Mouse (Mus musculus): ENCODE results near the gene Efcab5. TPM values are rescaled to one million over a fixed set of nuclear protein-coding genes. Genes with fewer than 3 reads are reported as not detected.
"Not testable (repeated sequence)": the region's sequence is repeated elsewhere in the genome, so short reads cannot be mapped to it uniquely, and the experiment has no call there.

The Efcab5 gene
- total RNA-seq, 2 experiments from 2014 or later: 0.22 to 0.80 TPM

DNA sequence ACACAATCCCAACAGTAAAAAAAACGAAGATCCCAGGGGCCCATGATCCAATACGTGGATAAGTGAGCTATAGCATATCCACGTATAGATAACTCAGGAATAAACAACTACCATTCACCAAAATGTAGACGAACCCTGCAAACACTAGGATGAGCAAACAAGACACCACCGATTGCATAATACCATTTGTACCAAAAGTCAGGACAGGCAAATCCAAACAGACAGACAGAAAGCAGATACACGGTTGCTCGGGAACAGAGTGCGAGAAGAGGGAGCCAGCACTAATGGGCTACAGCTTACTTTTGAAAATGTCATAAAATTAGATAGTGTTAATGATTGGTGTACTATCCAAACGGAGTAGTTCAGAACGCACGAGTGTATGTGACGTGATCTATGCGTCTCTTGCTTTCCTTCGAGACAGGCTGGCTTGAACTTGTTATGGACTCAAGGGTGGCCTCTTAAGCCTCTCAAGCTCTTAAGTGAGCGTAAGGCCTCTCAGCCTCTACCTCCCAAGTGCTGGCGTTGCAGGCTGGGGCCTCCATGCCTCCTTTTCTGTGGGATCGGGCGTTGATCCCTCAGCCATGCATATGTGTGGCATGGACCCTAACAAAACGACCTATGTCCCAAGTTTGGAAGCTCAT, 90.3 kb downstream of the Efcab5 start:
- DNase-seq (ENCODE audit: low spot score in 2 of 2): no peak

DNA sequence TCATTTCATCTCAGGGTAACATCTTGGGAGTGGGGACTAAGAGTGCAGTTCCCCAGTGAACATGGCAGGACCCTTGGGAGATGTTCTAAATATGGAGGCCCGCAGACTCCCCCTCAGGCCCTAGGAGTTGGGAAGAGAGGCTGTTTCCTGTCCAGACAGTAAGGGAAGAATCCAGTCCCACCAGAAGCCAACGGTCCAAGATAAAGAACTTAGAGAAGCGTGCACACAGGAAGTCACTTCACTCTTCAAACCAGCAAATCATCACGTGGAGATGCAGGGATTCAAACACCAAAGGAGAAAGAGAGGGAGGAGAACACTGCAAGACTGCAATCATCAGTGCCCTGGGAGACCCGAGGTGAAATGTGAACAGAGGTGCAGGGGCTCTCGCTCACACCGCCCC, 91.8 kb downstream of the Efcab5 start:
- DNase-seq (ENCODE audit: low spot score in 2 of 2): no peak

DNA sequence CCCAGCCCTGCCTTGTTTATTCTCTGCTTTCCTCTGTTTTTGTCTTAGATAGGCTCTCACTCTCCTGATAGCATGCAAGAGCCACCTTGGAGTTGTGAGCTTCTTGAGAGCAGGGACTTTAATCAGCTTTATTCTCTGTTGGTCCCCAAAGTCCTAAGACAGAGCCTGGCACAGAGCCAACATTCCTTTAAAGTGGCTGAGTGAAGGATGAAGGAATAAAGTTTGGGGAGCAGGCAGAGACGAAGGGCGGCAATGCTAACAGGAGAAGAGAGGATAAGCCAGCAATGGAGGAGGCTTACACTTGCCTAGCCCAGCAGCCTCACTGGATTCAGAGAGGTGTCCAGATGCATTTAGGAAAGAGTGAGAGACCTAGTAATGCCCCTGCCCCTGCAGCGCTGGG, 92.2 kb downstream of the Efcab5 start:
- DNase-seq (ENCODE audit: low spot score in 2 of 2): no peak

GRCm38 (mm10) chr11:77095206-77095605, 93.6 kb downstream of the Efcab5 start:
- DNase-seq (ENCODE audit: low spot score in 2 of 2): no peak

DNA sequence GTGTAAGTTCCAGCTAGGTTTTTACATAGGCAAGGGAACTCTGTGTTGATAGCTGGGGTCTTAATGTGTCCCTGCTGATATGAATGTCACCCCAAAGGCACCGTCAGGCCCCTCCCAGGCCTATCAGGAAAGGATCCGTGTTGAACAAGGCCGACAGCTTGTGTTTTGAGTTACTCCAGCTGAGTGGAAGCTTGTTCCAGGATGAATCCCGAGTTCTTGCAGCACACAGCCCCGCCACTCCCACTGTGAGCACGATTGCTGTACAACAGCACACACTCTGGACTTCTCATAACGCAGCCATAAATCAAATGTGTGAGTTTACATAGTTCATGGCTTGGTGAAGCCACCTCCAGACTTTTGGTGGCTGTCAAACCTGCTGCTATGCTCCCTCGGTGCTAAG, 94.6 kb downstream of the Efcab5 start:
- no peak for DNase-seq (ENCODE audit: low spot score in 2 of 2)

- DNase-seq (ENCODE audit: low spot score in 2 of 2): peak; percentile 42 to 48
Measured at GRCm38 (mm10) chr11:77093208-77093607, 95.6 kb downstream of the Efcab5 start.

GRCm38 (mm10) chr11:77089162-77089561, 99.6 kb downstream of the Efcab5 start:
- no peak for DNase-seq (ENCODE audit: low spot score in 2 of 2)

DNA sequence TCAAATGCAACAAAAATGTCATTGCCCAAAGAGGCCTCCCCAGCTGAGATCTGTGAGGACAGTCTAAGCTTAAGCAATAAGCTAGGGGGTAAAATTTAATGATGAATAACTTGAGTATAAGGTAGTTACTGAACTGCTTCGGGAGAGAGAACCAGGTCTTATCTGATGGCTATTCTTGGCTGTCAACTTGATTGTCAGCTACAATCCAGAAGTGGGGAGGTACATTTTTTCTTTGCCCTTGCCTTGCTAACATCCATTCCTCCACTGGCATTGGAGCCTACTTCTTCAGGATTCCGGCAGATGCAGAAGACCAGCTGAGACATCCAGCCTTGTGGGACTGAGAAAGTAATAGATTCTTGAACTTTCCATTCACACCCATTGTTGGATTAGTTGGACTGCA, 101.8 kb downstream of the Efcab5 start:
- DNase-seq (ENCODE audit: low spot score in 2 of 2): no peak

DNA sequence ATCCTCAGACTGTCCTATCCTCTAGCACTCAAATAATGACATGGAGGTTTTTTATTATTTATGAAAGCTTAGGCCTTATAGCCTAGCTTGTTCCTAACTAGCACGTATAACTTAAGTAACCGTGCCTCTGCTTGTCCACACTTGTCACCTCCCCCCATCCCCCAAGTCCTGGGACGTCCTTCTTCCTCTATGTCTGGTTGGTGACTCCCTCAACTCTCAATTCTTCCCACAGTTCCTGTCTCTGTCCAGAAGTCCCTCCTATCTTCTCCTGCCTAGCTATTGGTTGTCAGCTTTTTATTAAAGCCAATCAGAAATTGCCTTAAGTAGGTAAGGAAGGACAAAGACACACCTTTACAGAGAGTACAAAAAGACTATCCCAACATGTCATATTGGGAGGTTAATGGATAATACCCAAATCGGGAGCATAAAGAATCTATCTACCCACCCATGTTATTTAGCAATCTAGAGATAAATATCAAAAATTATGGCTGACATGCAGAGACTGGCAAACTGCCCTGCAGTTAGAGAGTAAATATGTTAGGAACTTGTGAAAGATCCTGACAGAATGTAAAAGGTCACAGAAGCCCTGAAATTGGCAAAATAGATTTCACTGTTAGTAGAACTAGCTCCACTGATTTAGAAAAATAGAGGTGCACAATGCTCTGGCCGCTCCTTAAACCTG, 104.6 kb downstream of the Efcab5 start:
- DNase-seq (ENCODE audit: low spot score in 2 of 2): no peak

DNA sequence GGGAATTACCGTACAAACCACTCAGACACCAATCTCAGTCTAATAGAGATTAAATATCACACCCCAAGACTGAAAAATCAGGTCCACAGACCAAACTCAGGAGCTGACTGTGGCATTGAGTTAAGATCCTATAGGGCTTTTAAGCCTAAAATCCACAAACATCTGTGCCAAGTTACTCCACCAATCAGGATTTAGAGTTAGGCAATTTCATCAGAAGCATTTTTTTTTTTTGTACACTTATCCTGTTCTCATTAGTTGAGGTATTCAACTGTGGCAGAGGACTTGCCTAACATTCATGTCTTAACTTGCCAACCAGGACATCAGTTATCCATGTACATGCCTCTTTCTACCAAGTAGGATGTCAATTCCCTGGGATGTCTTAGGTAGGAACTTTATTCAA, 109.4 kb downstream of the Efcab5 start:
- DNase-seq (ENCODE audit: low spot score in 2 of 2): no peak

GRCm38 (mm10) chr11:77078273-77079134, 110.3 kb downstream of the Efcab5 start, which contains the start of gene Nsrp1:
Gene Nsrp1, minus strand, starts transcription at chr11:77078435.
- DNase-seq (ENCODE audit: low spot score in 2 of 2): peak; percentile 88 to 89

DNA sequence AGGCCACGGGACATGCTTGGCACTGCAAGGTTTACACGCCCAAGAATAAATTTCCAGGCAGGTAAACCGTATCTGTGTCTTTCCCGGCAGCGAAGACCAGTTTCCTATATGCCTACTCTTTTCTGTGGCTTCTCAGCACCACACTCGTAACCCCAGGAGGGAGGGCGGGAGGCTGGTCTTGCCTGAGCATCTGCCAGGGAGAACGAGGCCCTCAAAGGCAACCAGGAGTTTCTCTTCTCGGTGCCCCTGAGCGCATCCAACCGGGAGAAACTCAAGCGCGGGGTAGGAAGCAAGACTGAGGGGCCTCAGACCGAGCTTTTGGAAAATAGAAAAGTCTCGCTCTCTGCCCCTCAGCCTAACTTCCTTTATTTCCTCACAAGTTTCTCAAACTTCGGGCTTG, 111.0 kb downstream of the Efcab5 start:
- DNase-seq (ENCODE audit: low spot score in 2 of 2): peak; percentile 14 to 29

GRCm38 (mm10) chr11:77077331-77077730, 111.4 kb downstream of the Efcab5 start:
- not testable (repeated sequence) for DNase-seq (ENCODE audit: low spot score in 2 of 2)

DNA sequence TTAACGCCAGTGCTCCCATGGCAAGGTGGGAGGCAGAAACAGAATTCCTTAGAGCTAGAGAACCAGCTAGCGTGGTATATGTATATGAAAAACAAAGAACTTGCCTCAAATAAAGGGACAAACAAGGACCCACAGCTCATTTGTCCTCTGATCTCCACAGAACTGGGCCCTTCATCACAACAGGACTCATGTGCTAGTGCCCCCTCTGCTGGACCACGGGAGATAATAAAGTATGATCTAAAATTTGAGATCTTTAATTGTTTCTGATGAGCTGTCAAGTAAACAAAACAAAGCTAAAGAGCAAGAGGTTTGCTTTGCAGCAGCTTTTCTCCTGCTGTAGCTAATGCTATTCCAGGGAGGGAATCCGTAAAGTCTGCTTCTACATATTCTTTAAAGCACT, 118.0 kb downstream of the Efcab5 start:
- DNase-seq (ENCODE audit: low spot score in 2 of 2): no peak

GRCm38 (mm10) chr11:77068825-77069224, 119.9 kb downstream of the Efcab5 start:
- DNase-seq (ENCODE audit: low spot score in 2 of 2): no peak

DNA sequence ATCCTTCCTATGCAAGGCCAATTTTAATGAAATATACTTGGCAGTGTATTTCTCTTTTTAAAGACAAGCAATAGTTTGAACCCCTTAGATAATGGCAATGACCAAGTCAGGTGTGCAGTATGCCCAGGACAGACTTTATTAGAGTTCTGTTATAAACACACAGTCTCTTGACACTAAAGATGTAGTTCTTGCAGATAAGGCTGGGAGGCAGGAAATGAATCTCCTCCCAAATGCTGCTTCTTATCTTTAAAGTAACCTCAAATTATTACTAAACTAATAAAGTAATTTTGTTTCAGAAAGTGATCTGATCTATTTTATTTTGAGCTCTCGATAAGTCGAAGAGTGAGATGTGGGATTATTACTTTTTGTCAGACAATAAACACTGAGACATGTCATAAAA, 125.4 kb downstream of the Efcab5 start:
- no peak for DNase-seq (ENCODE audit: low spot score in 2 of 2)

DNA sequence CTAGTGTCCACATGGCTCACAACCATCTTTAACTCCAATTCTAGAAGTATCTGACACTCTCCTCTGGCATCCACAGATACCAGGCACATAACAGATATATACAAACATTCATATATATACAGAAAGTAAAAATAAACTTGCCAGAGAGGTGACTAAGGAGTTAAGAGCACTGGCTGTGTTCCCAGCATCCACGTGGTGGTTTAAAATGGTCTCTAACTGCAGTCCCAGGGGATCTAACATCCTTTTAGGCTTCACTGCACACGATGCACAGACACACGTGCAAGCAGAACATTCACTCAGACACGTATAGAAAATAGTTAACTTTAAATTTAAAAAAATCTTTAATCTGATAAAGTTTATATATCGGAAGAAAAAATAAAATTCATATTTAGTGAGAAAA, 126.8 kb downstream of the Efcab5 start:
- no peak for DNase-seq (ENCODE audit: low spot score in 2 of 2)

- no peak for DNase-seq (ENCODE audit: low spot score in 2 of 2)
Measured at GRCm38 (mm10) chr11:77042816-77043215, 146.0 kb downstream of the Efcab5 start.

DNA sequence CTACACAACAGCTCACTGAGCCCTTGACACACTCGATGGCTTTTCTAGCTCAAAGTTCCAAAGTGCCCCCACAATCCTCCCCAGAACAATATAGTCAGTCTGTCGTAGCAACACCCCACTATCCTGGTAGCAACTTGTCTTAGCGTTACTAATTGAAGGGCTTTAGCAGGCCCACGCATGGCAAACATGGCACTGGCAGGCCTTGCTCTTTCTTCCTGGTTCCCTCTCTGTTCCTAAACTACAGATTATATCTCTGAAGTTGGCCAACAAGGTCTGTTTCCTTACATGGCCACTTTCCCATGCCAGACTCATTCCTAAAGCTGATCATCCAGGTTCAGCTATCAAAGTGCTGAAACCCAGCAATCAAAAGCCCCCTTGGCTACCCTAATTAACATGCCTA, 146.9 kb downstream of the Efcab5 start:
- no peak for DNase-seq (ENCODE audit: low spot score in 2 of 2)

All from adrenal gland, adult 18-20 months (tissue).